Mouse (Mus musculus) c-Kit-negative CD71-positive TER-119-positive erythroid progenitor cells, embryonic 14.5 days (primary cell): ENCODE measurements at regions not wholly inside any gene's neighbourhood (a gene's known extent, or its start where the extent isn't known, plus 50 kb on each side); places are given as distances from the start of the nearest gene placed in this dataset.

Experiments
- DNase-seq: peaks from one replicate; pipeline ENCODE4 v3.0.0-alpha.2; 2013; ENCODE audit warnings: low read depth, low spot score

GRCm38 (mm10) chr5:111835737-111836667, 102.3 kb downstream of the Gm26897 start:
- no peak for DNase-seq

DNA sequence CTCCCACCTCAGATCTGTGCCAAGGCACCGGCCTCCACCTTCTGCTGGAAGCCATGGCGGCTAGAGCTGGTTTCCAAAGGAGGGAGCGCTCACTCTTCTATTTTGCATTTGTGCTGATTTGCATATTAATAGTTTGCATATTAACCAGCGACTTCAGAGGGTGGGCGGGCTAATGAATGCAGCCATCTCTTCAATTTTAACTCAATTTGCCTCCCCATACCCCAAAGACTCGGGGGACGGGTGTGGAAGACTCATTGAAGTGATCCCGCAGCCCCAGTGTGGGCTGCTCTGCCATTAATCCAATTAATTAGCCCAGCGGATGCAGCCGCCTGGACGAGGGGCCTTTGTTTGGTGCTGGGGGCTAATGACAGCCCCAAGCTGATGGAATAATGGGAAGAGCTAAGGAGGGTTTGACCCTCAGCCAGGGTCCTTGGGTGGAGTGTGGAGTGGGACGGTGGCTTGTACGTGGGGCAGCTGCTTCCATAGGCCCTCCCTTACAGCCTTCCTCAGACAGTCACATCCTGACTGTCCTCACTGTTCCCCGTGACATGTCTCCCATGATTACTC, 103.0 kb downstream of the Gm26897 start:
- DNase-seq = no peak

DNA sequence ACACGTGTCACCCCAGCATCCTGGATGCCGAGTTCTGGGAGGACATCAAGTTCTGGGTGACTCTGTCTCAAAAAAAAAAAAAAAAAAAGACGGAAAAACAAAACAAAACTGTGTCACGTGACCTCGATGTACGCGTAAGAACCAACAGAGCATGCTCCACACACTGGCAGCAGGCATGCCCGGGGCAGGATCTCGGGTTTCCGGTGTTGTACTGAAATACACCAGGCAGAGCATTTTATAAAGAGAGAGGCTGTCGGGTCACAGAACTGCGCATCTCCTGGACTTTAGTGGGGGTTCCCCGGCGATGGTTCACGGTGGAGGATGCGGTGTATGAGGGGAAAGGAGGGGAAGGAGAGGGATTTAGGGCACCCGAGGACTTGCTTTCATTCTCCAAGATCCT, 108.7 kb downstream of the Gm26897 start:
- no peak for DNase-seq

GRCm38 (mm10) chr5:111843622-111844239, 110.0 kb downstream of the Gm26897 start:
- no peak for DNase-seq

- no peak for DNase-seq
Observed at GRCm38 (mm10) chr5:111844528-111844927, 110.8 kb downstream of the Gm26897 start.

GRCm38 (mm10) chr5:111848917-111849316, 115.2 kb downstream of the Gm26897 start:
- no peak for DNase-seq

DNA sequence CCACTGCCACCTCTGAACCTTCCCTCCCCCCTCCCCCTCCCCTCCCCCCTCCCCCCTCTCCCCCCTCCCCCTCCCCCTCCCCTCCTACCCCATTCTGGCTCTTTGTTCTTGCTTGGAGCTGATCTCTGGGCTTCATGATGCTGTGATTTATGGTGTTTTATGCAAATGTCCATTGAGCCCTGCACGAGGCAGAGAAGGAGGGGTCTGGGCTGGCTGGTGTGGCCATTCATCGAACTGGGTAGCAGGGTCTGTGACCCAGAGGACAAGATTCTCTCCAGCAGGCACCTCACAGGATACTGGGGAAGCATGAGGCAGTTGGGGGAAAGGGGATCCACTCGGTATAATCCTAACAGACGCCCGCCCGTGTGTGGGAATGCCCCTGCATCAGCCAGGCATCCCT, 119.0 kb downstream of the Gm26897 start:
- no peak for DNase-seq

GRCm38 (mm10) chr5:111855366-111855765, 121.6 kb downstream of the Gm26897 start:
- no peak for DNase-seq

- no peak for DNase-seq
Observed at GRCm38 (mm10) chr5:111857200-111857599, 123.5 kb downstream of the Gm26897 start.

- no peak for DNase-seq
Observed at GRCm38 (mm10) chr5:111860436-111860835, 126.7 kb downstream of the Gm26897 start.

- no peak for DNase-seq
Observed at GRCm38 (mm10) chr5:111862331-111862730, 128.6 kb downstream of the Gm26897 start.

- no peak for DNase-seq
Observed at GRCm38 (mm10) chr5:111863922-111864321, 130.2 kb downstream of the Gm26897 start.

GRCm38 (mm10) chr5:111864606-111865005, 130.9 kb downstream of the Gm26897 start:
- no peak for DNase-seq

DNA sequence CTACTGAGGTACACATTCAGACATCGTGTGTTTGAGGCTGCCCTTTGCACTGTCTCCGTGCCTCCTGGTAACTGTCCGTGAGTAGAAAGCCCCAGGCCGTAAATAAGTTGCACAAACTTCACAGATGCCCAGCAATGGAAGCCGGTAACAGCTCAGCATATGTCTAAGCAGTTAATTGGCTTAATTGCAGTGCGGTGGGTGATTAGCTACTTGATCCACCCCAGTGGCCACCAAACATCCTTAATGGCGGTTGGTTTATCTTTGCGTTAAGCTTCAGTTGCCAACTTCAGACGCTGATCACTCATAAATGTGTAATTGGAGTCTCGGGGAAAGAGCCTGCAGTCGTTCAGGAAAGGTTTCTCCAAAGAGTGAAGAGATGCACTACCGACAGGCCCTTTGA, 135.3 kb downstream of the Gm26897 start:
- DNase-seq = no peak

- DNase-seq = no peak
Observed at GRCm38 (mm10) chr5:111877165-111877793, 143.6 kb downstream of the Gm26897 start.

DNA sequence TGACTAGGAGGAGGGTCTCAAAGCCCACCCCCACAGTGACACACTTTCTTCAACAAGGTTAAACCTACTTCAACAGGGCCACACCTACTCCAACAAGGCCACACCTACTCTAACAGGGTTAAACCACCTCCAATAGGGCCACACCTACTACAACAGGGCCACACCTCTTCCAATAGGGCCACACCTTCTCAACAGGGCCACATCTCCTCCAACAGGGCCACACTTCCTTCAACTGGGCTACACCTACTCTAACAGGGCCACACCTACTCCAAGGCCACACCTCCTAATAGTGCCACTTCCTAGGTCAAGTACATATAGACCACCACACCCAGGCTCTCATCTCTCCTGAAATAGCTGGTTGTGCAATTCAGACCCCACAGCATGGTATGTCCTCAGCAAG, 145.3 kb downstream of the Gm26897 start:
- no peak for DNase-seq

DNA sequence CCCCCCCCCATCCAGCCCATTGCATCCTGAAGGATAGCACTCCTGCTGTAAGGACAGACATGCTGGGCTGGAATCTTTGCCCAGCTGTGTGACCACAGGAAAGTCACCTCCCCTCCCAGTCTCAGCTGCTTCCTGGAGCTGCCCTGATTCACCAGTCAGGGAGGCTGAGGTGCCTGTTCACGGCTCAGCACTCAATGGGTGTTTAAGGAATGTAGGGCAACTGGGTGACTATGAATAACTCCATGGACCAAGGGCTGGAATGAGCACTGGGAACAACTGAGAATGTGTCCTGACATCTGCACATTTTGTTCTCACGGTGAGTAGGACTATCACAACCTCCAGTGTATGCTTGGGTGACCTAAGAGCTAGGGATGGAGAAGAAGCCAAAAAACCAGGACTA, 146.5 kb downstream of the Gm26897 start:
- DNase-seq = no peak

DNA sequence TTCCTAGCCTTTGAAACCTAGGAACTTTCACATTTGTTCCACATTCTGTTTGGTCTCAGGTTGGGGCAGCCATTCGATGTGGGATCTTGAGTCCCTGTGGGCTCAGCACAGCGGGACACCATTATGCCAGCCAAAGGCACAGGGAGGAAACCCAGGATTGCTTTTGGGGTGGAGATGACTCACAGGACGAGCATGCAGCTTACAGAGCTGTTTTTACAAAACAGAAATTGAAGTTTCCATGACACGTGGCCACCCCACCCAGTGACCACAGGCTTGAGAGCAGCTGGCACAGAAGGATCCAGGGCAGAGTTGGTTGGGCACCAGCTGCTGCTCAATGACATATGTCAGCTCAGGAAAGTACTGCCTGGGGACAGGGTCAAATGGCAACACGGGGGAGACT, 147.8 kb downstream of the Gm26897 start:
- no peak for DNase-seq

DNA sequence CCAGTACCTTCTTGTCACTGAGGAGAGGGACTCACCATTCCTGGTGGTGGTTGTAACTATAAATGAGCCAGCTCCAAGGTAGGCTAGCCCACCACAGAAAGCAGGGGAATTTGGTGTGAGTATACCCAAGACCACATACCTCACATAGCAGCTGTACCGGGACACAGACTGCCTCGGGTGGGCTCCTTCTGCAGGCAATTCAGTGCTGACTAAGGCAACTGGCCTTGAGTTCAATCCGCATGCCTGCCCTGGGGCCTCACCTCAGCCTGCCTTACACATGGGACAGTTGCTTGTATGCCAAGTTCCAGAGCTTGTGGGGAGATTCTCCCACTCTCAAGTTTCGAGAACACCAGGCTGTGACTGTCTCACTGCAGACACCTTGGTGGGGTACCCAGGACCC, 153.6 kb downstream of the Gm26897 start:
- DNase-seq = no peak

DNA sequence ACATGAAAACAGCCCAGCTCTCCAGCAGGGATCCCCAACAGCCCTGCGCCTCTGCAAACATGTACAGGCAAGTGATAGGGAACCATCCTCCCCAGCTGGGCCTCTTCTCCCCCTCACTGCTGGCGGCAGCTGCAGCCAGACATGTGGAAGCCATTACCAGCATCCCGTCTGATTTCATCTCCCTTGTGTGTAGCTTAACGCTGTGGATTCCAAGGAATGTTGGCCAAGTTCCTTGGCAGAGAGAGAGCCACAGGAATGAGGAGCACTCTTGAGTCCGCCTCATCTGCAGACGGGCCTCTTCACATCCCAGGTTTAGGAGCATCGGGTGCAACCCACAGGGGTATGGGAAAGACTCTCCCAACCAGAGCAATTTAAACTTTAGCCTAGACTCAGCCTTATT, 157.1 kb downstream of the Gm26897 start:
- no peak for DNase-seq

GRCm38 (mm10) chr5:111891261-111891693, 157.6 kb downstream of the Gm26897 start:
- no peak for DNase-seq

GRCm38 (mm10) chr5:111892956-111893355, 159.2 kb downstream of the Gm26897 start:
- DNase-seq = no peak
